Mouse (Mus musculus) ES-E14 (cell line): ENCODE measurements at regions not wholly inside any gene's neighbourhood (a gene's known extent, or its start where the extent isn't known, plus 50 kb on each side); places are given as distances from the start of the nearest gene placed in this dataset.

ENCODE experiments used
- MAFK ChIP-seq: IDR thresholded peaks from 2 replicates; pipeline ENCODE4 v1.6.1; 2014; ENCODE audit warnings: mild to moderate bottlenecking, low read depth, low read length, inconsistent platforms; ENCODE audit not compliant: insufficient read depth
- ZNF384 ChIP-seq: IDR thresholded peaks from 2 replicates; pipeline ENCODE4 v1.6.1; 2012; ENCODE audit warnings: low read depth, low read length, inconsistent platforms

DNA sequence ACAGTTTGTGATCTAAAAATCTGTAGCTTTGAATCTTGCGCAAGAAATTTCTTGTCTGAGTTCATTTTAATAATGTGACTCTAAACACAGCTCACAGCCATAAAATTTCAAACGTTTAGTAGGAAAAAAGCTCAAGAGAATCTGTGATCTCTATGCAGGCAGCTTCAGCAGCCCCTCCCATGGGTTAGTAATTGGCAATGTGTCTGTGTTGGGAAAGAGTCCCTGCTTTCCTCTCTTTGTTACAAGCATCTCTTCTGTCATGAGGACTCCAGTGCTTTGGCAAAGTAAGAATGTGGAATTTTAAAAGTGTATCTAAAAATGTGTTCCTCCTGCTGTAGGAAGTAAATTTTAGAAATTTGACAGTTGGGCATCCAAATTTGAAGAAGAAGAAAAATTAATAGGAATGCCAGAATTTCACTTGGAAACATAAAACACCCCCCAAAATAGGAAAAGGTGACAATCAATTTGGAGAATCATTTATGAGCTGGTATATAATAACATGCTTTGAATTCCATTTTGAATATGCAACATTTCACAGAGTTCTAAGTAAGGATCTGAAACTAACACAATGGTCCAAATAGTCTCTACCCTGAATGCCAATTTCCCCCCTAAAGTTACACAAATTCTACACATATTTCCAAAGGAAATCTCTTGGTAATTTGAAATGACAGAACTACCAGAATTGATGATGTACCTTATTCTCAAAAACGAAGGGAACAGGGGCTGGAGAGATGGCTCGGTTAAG, 291.3 kb downstream of the Adcyap1 start:
- TF ChIP-seq MAFK (no peak), ZNF384 (no peak)
